Mouse (Mus musculus) G1E (cell line): ENCODE data around the gene Chic2.

Experiments used
- CTCF ChIP-seq: IDR thresholded peaks from 2 replicates; pipeline ENCODE4 v1.5.1; 2012; ENCODE audit warnings: low read depth, low read length, inconsistent platforms, mixed read lengths
- GATA1 ChIP-seq: IDR thresholded peaks from 2 replicates; pipeline ENCODE4 v1.6.1; 2012; ENCODE audit warnings: borderline replicate concordance, low read length, inconsistent platforms, mixed read lengths
- GATA2 ChIP-seq: IDR thresholded peaks from 2 replicates; pipeline ENCODE4 v1.6.1; 2012; ENCODE audit warnings: low read depth, low read length, inconsistent platforms, borderline replicate concordance
- POLR2AphosphoS5 ChIP-seq: IDR thresholded peaks from 2 replicates; pipeline ENCODE4 v1.6.1; 2012; ENCODE audit warnings: low read depth, low read length, inconsistent platforms; ENCODE audit not compliant: insufficient replicate concordance
- TAL1 ChIP-seq: conservative IDR thresholded peaks from 2 replicates; pipeline ENCODE4 v1.6.1; 2012; ENCODE audit warnings: low read depth, low read length, inconsistent platforms, mixed read lengths

DNA sequence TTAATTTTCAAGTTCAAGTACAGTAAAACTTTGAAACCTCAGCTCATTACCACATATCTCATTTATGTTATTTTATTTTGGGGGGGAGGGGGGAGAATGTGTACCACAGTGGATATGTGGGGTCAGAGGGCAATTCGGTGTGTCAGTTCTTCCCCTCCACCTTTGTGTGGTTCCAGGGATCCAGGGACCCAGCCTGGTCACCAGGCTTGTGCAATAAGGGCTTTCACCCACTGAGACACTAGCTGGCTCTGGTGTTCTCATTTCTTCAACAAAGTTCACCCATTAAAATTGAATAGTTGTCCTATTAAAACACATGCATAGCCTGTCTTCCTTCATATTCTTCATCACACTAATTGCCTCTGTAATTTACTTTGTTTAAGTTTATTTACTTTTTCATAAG is 5.3 kb downstream of the Chic2 start:
- TF ChIP-seq CTCF (no peak), GATA1 (no peak), GATA2 (no peak), TAL1 (no peak), POLR2AphosphoS5 (no peak)
